Mouse (Mus musculus): Measurements from ENCODE around the gene Mog.
"Not testable (repeated sequence)": the region's sequence is repeated elsewhere in the genome, so short reads cannot be mapped to it uniquely, and the experiment has no call there.

Gene Mog

DNA sequence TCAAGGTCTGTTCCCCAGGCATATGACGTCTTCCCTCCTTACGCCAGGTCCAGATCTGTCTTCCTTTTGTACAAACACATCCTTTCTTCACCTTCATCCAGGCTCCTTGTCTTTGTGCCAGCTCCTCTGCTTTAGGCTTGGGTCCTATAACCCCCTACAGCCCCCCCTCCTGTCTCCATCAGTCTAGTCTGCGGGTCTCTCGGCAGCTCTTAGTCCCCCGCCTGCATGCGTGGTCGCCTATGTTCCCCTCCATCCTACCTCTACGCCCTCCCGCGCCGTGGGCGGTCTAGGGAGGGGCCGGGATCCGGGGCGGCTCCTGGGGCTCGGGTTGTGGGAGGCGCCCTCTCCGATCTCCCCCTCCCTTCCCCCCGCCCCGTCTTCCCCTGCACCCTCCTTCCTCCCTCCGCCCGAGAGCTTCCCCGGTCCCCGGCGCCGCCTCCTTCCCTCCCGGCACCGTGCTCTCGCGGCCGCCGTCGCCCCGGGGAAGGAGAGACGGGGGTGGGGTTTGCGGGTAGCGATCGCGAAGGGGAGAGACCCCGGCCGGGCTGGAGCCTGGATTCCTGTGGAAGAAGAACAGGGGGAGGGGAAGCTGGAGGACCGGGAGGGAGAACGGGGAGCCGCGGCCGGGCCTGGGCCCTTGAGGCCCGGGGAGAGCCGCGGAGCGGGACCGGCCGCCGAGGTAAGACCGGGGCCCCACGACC is 22.6 kb upstream of the Mog start, which contains the start of gene Gabbr1:
Gene Gabbr1 (plus strand): TSS at position 356 of the 701 bp plus-strand sequence.
- peak; percentile 80 for DNase-seq (ENCODE audit: low spot score)

GRCm38 (mm10) chr17:37044651-37045244 is 21.6 kb upstream of the Mog start:
- no peak for DNase-seq (ENCODE audit: low spot score)

DNA sequence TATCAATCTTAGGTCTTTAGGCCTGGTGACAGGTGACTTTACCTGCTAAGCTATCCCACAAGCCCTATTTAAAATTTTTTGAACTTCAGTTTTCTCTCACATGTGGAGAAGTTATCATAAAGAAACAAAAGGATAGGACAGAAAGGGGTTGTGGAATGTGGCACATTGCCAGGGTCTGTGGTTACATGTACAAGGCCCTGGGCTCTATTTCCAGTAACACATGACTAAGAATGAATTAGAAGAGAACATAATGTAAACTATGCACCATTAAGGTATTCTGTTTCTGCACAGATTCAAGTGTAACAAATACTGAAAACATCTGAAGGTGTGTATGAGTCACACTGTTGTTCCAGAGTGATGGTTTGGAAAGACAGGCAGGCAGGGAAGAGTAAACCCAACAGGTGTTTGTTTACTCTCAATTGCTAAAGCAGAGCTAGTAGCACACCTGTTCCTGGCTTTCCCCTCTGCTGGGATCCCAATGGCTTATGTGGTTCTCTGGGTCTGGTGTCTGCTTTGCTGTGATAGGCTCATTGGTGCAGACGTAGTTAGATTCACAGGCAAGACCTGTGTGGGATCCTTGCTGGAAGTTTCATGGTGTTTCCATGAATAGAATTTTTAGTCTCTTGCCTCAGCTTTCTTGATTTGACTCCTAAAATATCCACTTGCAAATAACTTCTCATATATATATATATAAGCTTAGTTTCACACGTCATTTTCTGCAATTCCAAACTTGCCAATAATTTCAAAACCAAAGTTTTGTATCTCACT is 16.1 kb upstream of the Mog start:
- no peak for DNase-seq (ENCODE audit: low spot score)

DNA sequence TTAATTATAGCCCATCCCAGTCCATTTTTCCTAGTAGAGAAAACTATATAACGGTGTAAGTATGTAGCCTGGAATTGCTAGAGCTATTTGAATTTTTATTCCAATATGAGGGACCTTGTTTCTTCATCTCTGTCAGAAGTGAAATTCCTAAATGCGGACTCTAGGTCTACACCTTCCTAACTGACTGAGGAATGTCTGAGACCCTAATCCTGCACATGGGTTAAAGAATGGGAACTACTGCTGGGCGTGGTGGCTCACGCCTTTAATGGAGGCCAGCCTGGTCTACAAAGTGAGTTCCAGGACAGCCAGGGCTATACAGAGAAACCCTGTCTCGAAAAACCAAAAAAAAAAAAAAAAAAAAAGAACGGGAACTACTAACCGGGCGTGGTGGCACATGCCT is 6.0 kb upstream of the Mog start:
- DNase-seq (ENCODE audit: low spot score): no peak

GRCm38 (mm10) chr17:37028683-37029120 is 5.5 kb upstream of the Mog start:
- DNase-seq (ENCODE audit: low spot score): peak; percentile 98

DNA sequence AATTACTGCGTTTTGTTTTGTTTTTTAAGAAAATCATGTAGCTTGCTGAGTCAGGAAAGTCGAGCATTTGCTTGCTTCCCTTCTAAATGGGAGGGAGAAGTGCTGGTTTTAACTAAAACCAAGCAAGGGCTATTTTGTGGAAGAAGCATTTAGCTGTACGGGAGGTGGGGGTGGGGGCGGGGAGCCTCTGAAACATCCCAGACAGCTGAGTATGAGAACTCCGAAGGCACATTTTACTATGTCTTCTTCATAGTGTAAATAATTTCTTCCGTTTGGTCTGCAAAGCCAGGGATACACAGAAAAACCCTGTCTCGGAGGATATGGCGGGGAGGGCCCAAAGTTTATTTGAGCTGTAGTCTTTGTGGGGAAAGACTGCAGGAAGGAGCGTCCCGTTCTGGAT is 5.0 kb upstream of the Mog start:
- no peak for DNase-seq (ENCODE audit: low spot score)

DNA sequence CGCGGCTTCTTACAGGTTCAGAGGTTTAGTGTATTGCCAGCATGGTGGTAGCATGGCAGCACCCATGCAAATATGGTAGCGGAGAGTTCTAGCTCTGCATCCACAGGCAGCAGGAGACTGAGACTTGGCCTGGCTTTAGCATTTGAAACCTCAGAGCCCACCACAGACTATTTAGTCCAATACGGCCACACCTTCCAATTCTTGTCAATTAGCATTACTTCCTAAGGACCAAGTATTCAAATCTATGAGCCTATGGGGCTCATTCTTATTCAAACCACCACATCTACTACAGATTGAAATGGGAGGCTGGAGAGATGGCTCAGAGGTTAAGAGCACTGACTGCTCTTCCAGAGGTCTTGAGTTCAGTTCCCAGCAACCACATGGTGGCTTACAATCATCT is 4.3 kb upstream of the Mog start:
- no peak for DNase-seq (ENCODE audit: low spot score)

DNA sequence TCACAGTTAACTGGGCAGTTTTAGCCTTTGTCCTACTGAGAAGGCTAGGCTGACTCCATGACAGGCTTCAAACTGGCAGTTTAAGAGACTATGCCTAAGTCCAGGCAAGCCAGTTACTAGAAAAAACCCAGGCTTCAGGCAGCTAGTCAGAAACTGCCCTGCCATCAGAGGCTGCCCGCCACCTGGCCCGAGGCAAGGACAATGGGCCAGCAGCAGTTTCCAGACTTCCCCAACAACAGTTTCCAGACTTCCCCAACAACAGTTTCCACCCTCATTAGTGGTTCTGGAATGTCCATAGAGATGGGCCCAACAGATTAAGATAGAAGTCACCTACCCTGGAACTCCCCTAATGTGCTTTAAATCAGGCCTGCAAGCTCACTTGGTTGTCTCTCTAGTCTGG is 3.2 kb upstream of the Mog start:
- DNase-seq (ENCODE audit: low spot score): no peak

DNA sequence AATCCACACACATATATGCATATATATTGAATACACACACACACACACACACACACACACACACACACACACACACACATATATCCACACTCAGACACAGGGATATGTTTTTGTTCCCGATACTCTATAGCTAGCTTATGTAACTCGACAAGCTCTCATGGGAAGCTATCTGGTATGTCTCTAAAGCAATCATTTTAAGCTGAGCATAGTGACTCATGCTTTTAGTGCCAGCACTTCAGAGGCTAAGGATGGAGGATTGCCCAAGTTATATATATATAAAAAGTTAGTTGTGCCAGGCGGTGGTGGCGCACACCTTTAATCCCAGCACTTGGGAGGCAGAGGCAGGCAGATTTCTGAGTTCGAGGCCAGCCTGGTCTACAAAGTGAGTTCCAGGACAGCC is 4.0 kb downstream of the Mog start:
- not testable (repeated sequence) for DNase-seq (ENCODE audit: low spot score)

GRCm38 (mm10) chr17:37018328-37018727 is 4.9 kb downstream of the Mog start:
- DNase-seq (ENCODE audit: low spot score): no peak

DNA sequence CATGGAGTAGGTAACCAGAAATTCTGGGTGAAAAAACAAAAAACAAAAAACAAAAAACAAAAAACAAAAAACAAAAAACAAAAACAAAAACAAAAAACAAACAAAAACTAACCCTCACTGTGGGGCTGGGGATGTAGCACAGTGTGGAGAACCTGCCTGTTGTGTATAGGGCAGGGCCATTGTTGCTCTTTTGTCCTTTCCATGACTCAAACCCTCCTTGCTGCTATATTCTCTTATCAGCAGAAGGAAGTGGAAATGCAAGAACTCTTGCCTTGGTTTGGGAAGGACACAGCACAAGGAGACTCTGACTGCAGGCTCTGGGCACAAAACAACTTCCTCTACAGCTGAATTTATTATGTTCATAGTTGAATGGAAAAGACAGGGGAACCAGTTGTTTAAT is 6.9 kb downstream of the Mog start:
- no peak for DNase-seq (ENCODE audit: low spot score)

- no peak for DNase-seq (ENCODE audit: low spot score)
These were observed 11.1 kb downstream of the Mog start for GRCm38 (mm10) chr17:37012141-37012540.

- DNase-seq (ENCODE audit: low spot score): no peak
These were observed 11.5 kb downstream of the Mog start for GRCm38 (mm10) chr17:37011719-37012118.

- DNase-seq (ENCODE audit: low spot score): no peak
These were observed 13.6 kb downstream of the Mog start for GRCm38 (mm10) chr17:37009460-37010042.

DNA sequence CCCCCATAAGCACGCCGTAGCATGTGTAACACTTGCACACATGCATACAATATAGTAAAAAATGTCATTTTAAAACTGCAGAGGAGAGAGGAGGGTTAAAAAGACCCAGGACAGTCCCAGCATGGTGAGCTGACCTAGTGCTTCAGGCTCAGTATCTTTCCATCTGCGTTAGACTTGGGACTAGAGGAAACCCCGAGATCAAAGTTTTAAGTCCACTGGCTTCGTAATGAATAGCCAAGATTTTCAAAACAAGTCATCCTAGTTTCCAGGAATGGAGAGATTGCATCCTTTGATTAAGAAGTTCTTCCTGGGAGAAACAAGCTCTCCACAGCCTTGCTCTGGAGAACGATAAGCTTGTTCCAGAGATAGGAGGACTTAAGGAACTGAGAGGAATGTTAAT is 15.0 kb downstream of the Mog start:
- no peak for DNase-seq (ENCODE audit: low spot score)

GRCm38 (mm10) chr17:37003366-37003765 is 19.8 kb downstream of the Mog start:
- DNase-seq (ENCODE audit: low spot score): no peak

DNA sequence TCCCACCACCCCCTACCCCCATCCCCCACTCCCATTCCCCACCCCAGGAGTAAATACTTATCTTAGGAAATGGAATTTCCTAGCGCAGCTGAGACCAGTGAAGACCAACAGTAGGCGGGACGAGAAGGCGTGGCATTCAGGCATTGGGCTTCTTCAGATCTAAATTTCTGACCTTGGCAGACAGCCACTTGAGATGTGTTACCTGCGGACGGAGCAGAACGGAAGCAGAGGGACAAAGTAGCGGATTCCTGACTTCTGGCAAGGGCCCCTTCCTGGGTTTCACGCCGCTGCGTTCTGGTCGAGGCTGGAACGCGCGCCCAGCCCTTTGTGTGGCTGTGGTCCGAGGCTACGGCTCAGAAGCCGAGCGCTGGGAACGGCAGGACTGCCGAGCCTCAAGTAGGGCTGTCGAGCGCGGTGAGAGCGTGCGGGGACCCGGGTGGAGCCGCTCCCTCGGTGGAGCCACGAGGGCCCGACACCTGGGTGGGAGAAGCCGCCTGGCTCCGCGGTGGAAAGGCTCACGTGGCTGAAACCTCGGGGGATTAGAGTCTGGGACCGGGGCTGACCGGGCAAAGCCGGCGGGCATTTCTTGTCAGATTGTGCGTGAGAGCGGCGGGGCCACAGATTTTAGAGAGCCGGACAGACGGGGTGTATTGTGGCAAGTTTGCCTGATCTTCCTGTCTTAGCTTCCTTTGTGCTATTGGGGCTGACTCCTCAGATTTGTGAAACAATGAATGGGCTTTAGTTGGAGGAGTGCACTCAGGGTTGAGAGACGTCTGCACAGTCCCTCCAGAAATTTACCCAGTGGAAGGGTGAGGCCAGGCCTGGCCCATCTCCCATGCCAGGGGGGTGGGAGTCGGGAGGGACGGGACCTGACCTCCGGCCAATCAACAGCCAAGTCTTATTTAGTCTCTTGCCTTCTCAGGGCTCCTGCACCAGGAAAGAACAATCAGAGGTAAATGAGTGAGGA is 20.6 kb downstream of the Mog start:
- DNase-seq (ENCODE audit: low spot score): peak; percentile 92

GRCm38 (mm10) chr17:37000863-37001262 is 22.3 kb downstream of the Mog start, which contains the start of gene Zfp57:
Gene Zfp57 (plus strand): TSS chr17:37001163.
- DNase-seq (ENCODE audit: low spot score): no peak

DNA sequence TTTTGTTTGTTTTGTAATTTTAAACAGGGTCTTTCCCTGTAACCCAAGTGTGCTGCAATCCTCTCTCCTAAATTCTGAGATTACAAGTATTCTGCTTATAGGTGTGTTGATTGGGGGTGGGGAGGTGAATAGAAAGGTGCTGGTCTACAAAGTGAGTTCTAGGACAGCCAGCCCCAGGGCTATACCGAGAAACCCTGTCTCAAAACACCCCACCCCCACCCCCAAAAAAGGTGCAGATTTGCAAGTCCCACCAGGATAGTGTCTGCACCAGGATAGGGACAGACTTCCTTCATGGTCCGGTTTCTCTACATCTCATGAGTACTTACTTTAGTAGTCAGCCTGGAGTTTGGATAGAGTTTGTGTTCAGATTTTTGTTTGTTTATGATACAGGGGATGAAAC is 24.7 kb downstream of the Mog start:
- DNase-seq (ENCODE audit: low spot score): no peak

GRCm38 (mm10) chr17:36997033-36997735 is 26.0 kb downstream of the Mog start:
- peak; percentile 96 for DNase-seq (ENCODE audit: low spot score)

DNA sequence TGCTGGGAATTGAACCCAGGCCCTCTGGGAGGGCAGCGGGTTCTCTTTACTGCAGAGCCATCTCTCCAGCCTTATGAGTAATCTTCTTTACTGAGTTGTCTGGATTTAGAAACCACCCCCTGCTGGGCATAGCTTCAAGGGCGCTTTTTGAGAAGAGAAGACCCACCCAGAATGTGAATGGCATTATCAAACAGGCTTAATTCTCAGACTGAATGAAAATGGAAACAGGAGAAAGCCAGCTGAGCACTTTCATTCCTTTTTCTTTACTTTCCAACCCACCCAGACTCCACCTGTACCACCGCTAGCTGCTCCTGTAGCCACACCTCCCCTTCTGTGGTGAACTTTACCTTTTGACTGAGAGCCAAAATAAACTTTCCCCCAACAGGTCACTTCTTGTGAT is 27.8 kb downstream of the Mog start:
- DNase-seq (ENCODE audit: low spot score): no peak

All from embryo, embryonic 10 days (tissue).